ENCODE assay signal across 18 mouse cellular contexts in the genomic region with DNA sequence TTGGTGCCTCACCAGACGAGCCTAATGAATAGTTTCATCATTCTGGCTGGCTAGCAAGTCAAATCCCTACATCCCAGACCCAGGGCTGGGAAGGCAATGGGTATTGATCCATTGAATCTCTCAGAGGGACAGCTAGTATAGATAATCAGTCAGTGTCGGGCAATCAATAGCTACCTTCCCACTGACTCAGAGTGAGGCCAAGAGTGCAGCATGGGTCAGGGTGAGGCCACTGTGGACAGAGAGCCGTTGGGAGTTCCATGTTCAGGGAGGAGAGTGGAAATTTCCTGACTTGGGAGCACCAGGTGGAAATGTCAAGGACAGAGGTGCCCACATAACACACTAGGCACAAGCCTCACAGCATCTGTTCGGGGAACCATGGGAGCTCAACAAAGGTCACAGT.
"Had no signal": no experiment of that assay in that cellular context is flagged by ENCODE, and none has a peak within 500 bp of the region (broad histone marks: within the 10 kb centered on the region; RNA-seq: fewer than 3 reads in every experiment).

No protein-coding gene starts in this region.

- H3K27ac ChIP-seq: intestine, embryonic 15.5 days; kidney, embryonic 15.5 days; limb, embryonic 12.5 days; limb, embryonic 15.5 days had no signal

- H3K9ac ChIP-seq: intestine, embryonic 15.5 days; kidney, embryonic 15.5 days; limb, embryonic 12.5 days; limb, embryonic 15.5 days; lung, embryonic 14.5 days; midbrain, embryonic 12.5 days had no signal

- H3K27me3 ChIP-seq: intestine, embryonic 15.5 days; kidney, embryonic 15.5 days; limb, embryonic 12.5 days; limb, embryonic 15.5 days; megakaryocyte, embryonic 14.5 days; midbrain, embryonic 12.5 days had no signal

- DNase-seq: kidney, adult 11 months; kidney, adult 8-10 months; kidney, postnatal 10 days; kidney, postnatal 36 days; layer of hippocampus, postnatal 36 days; left cerebral cortex, postnatal 4 days; lung, embryonic 14.5 days; lung, postnatal 36 days; thymus, adult 18-20 months; thymus, postnatal 36 days had no signal

- ATAC-seq: intestine, embryonic 15.5 days; lung, postnatal 0 days; midbrain, embryonic 16.5 days had no signal

- H3K4me3 ChIP-seq: intestine, embryonic 15.5 days; kidney, embryonic 15.5 days; limb, embryonic 12.5 days; limb, embryonic 15.5 days; megakaryocyte, embryonic 14.5 days; midbrain, embryonic 12.5 days had no signal

- H3K36me3 ChIP-seq: intestine, embryonic 15.5 days; midbrain, embryonic 12.5 days had no signal

- H3K4me2 ChIP-seq: intestine, embryonic 15.5 days; kidney, embryonic 15.5 days; limb, embryonic 12.5 days; limb, embryonic 15.5 days; lung, embryonic 14.5 days; midbrain, embryonic 12.5 days had no signal

- H3K9me3 ChIP-seq: intestine, embryonic 15.5 days; kidney, embryonic 15.5 days; limb, embryonic 12.5 days; limb, embryonic 15.5 days; megakaryocyte, embryonic 14.5 days; midbrain, embryonic 12.5 days had no signal
